In genomic region chr16:75831390-75831789, GRCm38 (mm10) we compare ENCODE assay signal across 17 mouse cellular contexts.
"Had no signal": no experiment of that assay in that cellular context is flagged by ENCODE, and none has a peak within 500 bp of the region (broad histone marks: within the 10 kb centered on the region; RNA-seq: fewer than 3 reads in every experiment).

No protein-coding gene starts in this region.

- ATAC-seq: liver, postnatal 0 days; midbrain, embryonic 13.5 days had no signal

- H3K27me3 ChIP-seq: limb, embryonic 12.5 days; liver, embryonic 13.5 days; lung, embryonic 15.5 days; midbrain, embryonic 13.5 days; neural tube, embryonic 15.5 days had no signal

- H3K9ac ChIP-seq: limb, embryonic 12.5 days; liver, embryonic 13.5 days; liver, postnatal 0 days; lung, embryonic 15.5 days; midbrain, embryonic 13.5 days; neural tube, embryonic 15.5 days had no signal

- H3K9me3 ChIP-seq: limb, embryonic 12.5 days; liver, embryonic 13.5 days; lung, embryonic 15.5 days; midbrain, embryonic 13.5 days; neural tube, embryonic 15.5 days had no signal

- DNase-seq: kidney, postnatal 25 days; layer of hippocampus, adult 9-11 months; layer of hippocampus, postnatal 36 days; liver; liver, embryonic 13.5 days; liver, postnatal 0 days; lung, postnatal 14 days; right cerebral cortex, adult 18-20 months; thymus, adult 18-20 months; thymus, postnatal 14 days had no signal

- H3K4me3 ChIP-seq: limb, embryonic 12.5 days; liver, embryonic 13.5 days; lung, embryonic 15.5 days; midbrain, embryonic 13.5 days; myocyte; neural tube, embryonic 15.5 days had no signal

- H3K36me3 ChIP-seq: limb, embryonic 12.5 days; liver, embryonic 13.5 days; lung, embryonic 15.5 days; midbrain, embryonic 13.5 days; neural tube, embryonic 15.5 days had no signal

- H3K27ac ChIP-seq: limb, embryonic 12.5 days; liver, embryonic 13.5 days; lung, embryonic 15.5 days; macrophage; midbrain, embryonic 13.5 days; neural tube, embryonic 15.5 days; stomach, postnatal 0 days had no signal

- H3K4me2 ChIP-seq: limb, embryonic 12.5 days; liver, embryonic 13.5 days; lung, embryonic 15.5 days; midbrain, embryonic 13.5 days; neural tube, embryonic 15.5 days had no signal

- H3K4me1 ChIP-seq: limb, embryonic 12.5 days; lung, embryonic 15.5 days; midbrain, embryonic 13.5 days; neural tube, embryonic 15.5 days had no signal
